Mouse (Mus musculus) embryo, embryonic 11 days (tissue): ENCODE measurements at regions not wholly inside any gene's neighbourhood (a gene's known extent, or its start where the extent isn't known, plus 50 kb on each side); places are given as distances from the start of the nearest gene placed in this dataset.
A peak's percentile ranks its signal among the peaks of the same experiment; 100 is the strongest.

Experiments used
- DNase-seq: peaks from one replicate; pipeline ENCODE4 v3.0.0-alpha.2; 2015

DNA sequence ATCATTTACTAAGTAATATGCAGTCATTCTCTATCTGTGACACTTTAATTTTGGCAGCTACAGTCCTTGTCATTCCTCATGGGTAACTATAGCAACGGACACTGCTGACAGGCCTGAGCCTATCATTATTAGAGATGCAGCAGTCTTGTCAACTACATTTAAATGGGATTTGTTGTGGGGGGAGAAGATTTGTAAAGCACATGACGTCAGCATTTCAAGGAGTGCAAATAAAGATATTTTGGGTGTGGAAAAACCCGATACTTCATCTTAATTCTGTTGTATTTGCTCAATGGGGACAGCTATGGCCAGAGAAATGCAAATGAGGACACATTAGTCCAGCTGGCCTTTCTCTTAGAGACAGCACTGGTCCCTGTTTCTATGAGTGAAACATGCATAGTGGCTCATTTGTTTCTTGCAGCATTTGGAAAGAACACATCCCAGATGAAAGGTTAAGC lies 55.5 kb upstream of the Kcne4 start:
- DNase-seq: peak; percentile 21
